ENCODE assay signal across 19 mouse cellular contexts in the genomic region with DNA sequence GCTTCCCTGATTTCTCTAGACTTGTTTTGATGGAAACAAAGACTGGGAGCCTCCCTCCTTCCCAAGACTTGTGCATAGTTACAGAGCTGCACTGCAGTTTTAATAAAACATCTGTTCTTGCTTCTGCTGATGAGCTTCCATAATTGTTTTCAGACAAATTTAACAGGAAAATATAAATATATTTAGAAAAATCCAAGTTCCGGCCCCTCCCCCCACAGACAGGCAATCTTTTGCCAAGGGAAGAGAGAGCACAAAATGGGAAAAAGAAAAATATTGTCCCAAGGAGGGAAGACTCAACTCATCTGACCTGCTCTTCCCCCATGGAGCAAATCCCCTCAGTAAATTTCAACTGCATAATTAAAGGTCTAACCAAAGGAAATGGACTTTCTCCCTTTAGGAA. TPM values are rescaled to one million over a fixed set of nuclear protein-coding genes. Genes with fewer than 3 reads are reported as not detected.
DNase-seq lines count a peak whose midpoint lies in the region; ATAC-seq and TF ChIP-seq lines count a peak whose summit lies in the region.
"Had no signal": no experiment of that assay in that cellular context is flagged by ENCODE, and none has a peak within 500 bp of the region (broad histone marks: within the 10 kb centered on the region; RNA-seq: fewer than 3 reads in every experiment).

No protein-coding gene starts in this region.

- peak overlapping the region; percentile 22; the same call in 1 of the 2 replicates for H3K4me3 ChIP-seq in kidney, embryonic 15.5 days (replicated peaks)
- H3K4me3 ChIP-seq in brown adipose tissue, adult 24 weeks (ENCODE audit: insufficient read depth, low read depth, low read length): no peak overlapping the region
- no peak overlapping the region for H3K4me3 ChIP-seq in limb, embryonic 12.5 days (replicated peaks)
- no peak overlapping the region for H3K4me3 ChIP-seq in small intestine, adult 2 months (ENCODE audit: low read depth, low read length)
- H3K4me3 ChIP-seq: embryonic facial prominence, embryonic 12.5 days; hindbrain, embryonic 13.5 days; liver, embryonic 15.5 days; midbrain, embryonic 15.5 days had no signal

- no peak for TF ChIP-seq POLR2A in small intestine, adult 2 months (IDR thresholded peaks at IDR 0.05; ENCODE audit: low read depth, low read length)

- no peak for DNase-seq in kidney, postnatal 14 days
- DNase-seq in layer of hippocampus, adult 9-10 months (ENCODE audit: low spot score): no peak
- DNase-seq in B cell, adult 2 months: no peak
- no peak for DNase-seq in T-cell, adult 2 months (ENCODE audit: low spot score)
- DNase-seq: adrenal gland, postnatal 25 days; cerebellum, adult 8-10 months; forebrain, postnatal 0 days; heart, postnatal 10 days; lung, postnatal 10 days; thymus, adult 2 months had no signal

- no peaks in the 10 kb centered on the region for H3K9me3 ChIP-seq in kidney, embryonic 15.5 days (replicated peaks)
- H3K9me3 ChIP-seq in limb, embryonic 12.5 days: no peaks in the 10 kb centered on the region
- H3K9me3 ChIP-seq: embryonic facial prominence, embryonic 12.5 days; hindbrain, embryonic 13.5 days; liver, embryonic 15.5 days; midbrain, embryonic 15.5 days had no signal

- no peak for ATAC-seq in kidney, embryonic 15.5 days (replicated peaks; ENCODE audit: low FRiP score)
- ATAC-seq in limb, embryonic 12.5 days (ENCODE audit: insufficient number of reproducible peaks, insufficient read depth, low FRiP score, low TSS enrichment, low read depth): no peak
- ATAC-seq: activated CD4-positive, CD25-positive, alpha-beta regulatory T cell, adult 4 months; forebrain, postnatal 0 days; midbrain, embryonic 15.5 days had no signal

- peaks cover 75% of the 10 kb centered on the region for H3K27me3 ChIP-seq in kidney, embryonic 15.5 days
- H3K27me3 ChIP-seq in limb, embryonic 12.5 days: peaks cover 94% of the 10 kb centered on the region
- H3K27me3 ChIP-seq in small intestine, adult 2 months (ENCODE audit: control insufficient read depth, insufficient read depth, low read length): peaks cover 50% of the 10 kb centered on the region

- peak overlapping the region; percentile 92 for H3K27ac ChIP-seq in kidney, embryonic 15.5 days
- H3K27ac ChIP-seq in brown adipose tissue, adult 24 weeks (replicated peaks; ENCODE audit: low read depth, low read length): peak overlapping the region; percentile 77; the same call in 1 of the 2 replicates
- no peak overlapping the region for H3K27ac ChIP-seq in limb, embryonic 12.5 days
- H3K27ac ChIP-seq in small intestine, adult 2 months (ENCODE audit: insufficient read depth, low read depth, low read length): 0 out of 2 replicates have a peak overlapping the region, but pooled peaks have one; percentile 52
- H3K27ac ChIP-seq: embryonic facial prominence, embryonic 12.5 days; hindbrain, embryonic 13.5 days; liver, embryonic 15.5 days; midbrain, embryonic 15.5 days had no signal

- peaks cover 99% of the 10 kb centered on the region for H3K4me1 ChIP-seq in kidney, embryonic 15.5 days
- H3K4me1 ChIP-seq in brown adipose tissue, adult 24 weeks (ENCODE audit: control insufficient read depth, insufficient read depth, insufficient read length, low read length): 0 out of 2 replicates have a peak, but pooled peaks cover 4% of the 10 kb centered on the region
- H3K4me1 ChIP-seq in limb, embryonic 12.5 days (replicated peaks): peaks cover 62% of the 10 kb centered on the region
- H3K4me1 ChIP-seq in small intestine, adult 2 months (ENCODE audit: control insufficient read depth, insufficient read depth, insufficient read length, low read length): peaks cover 2% of the 10 kb centered on the region; the same call in 1 of the 2 replicates
- H3K4me1 ChIP-seq: embryonic facial prominence, embryonic 12.5 days; liver, embryonic 15.5 days; midbrain, embryonic 15.5 days had no signal

- H3K4me2 ChIP-seq in kidney, embryonic 15.5 days: peak overlapping the region; percentile 55
- H3K4me2 ChIP-seq in limb, embryonic 12.5 days: peak overlapping the region; percentile 45; the same call in 1 of the 2 replicates
- H3K4me2 ChIP-seq: embryonic facial prominence, embryonic 12.5 days; hindbrain, embryonic 13.5 days; liver, embryonic 15.5 days; midbrain, embryonic 15.5 days had no signal

- TF ChIP-seq CTCF in small intestine, adult 2 months (IDR thresholded peaks at IDR 0.05; ENCODE audit: extremely low read depth, insufficient read length, insufficient replicate concordance, low read depth, low read length): no peak

- H3K36me3 ChIP-seq in kidney, embryonic 15.5 days: no peaks in the 10 kb centered on the region
- H3K36me3 ChIP-seq in limb, embryonic 12.5 days: no peaks in the 10 kb centered on the region
- H3K36me3 ChIP-seq in small intestine, adult 2 months (ENCODE audit: control insufficient read depth, insufficient read depth, low read length): no peaks in the 10 kb centered on the region
- H3K36me3 ChIP-seq: embryonic facial prominence, embryonic 12.5 days; hindbrain, embryonic 13.5 days; liver, embryonic 15.5 days; midbrain, embryonic 15.5 days had no signal

- 16% methylated on average over 1 of the region's 1 CpGs for WGBS in kidney, embryonic 15.5 days
- 3% methylated on average over 1 of the region's 1 CpGs for WGBS in limb, embryonic 12.5 days
- WGBS in small intestine, adult 2 months: 47% methylated on average over 1 of the region's 1 CpGs

- H3K9ac ChIP-seq in kidney, embryonic 15.5 days: 0 out of 2 replicates have a peak overlapping the region, but pooled peaks have one; percentile 34
- 0 out of 2 replicates have a peak overlapping the region, but pooled peaks have one; percentile 27 for H3K9ac ChIP-seq in limb, embryonic 12.5 days (replicated peaks)
- H3K9ac ChIP-seq: embryonic facial prominence, embryonic 12.5 days; forebrain, postnatal 0 days; hindbrain, embryonic 13.5 days; liver, embryonic 15.5 days; midbrain, embryonic 15.5 days had no signal

RNA-seq across cellular contexts. Expression of a gene that starts 8.3 kb away (rescaled TPM):
- 10.9 and 11.0 TPM in 2 replicates for polyA plus RNA-seq in kidney, embryonic 15.5 days (2015; fragmentation: Nextera tagmentation; extraction: Ambion mirVana)
- polyA plus RNA-seq in brown adipose tissue, adult 24 weeks (2012; ENCODE audit: insufficient read depth, insufficient read length, missing spikeins): 17.1 and 21.7 TPM in 2 replicates
- 3.9 and 4.4 TPM in 2 replicates for polyA plus RNA-seq in limb, embryonic 12.5 days (2016; fragmentation: Nextera tagmentation; extraction: Ambion mirVana)
- polyA plus RNA-seq in small intestine, adult 2 months (2012; rRNA removed): 0.05 and 5.0 TPM in 2 replicates
- polyA plus RNA-seq: activated CD4-positive, CD25-positive, alpha-beta regulatory T cell, adult 4 months; embryonic facial prominence, embryonic 12.5 days; forebrain, postnatal 0 days; midbrain, embryonic 15.5 days had no signal

RNA-seq across cellular contexts. Expression of a gene that starts 12.4 kb away (rescaled TPM):
- 7.9 and 10.2 TPM in 2 replicates for polyA plus RNA-seq in kidney, embryonic 15.5 days (2015; fragmentation: Nextera tagmentation; extraction: Ambion mirVana)
- polyA plus RNA-seq in brown adipose tissue, adult 24 weeks (2012; ENCODE audit: insufficient read depth, insufficient read length, missing spikeins): 9.4 and 13.7 TPM in 2 replicates
- 3.8 and 6.7 TPM in 2 replicates for polyA plus RNA-seq in limb, embryonic 12.5 days (2016; fragmentation: Nextera tagmentation; extraction: Ambion mirVana)
- 0.38 and 2.1 TPM in 2 replicates for polyA plus RNA-seq in small intestine, adult 2 months (2012; rRNA removed)
- polyA plus RNA-seq: activated CD4-positive, CD25-positive, alpha-beta regulatory T cell, adult 4 months; forebrain, postnatal 0 days; midbrain, embryonic 15.5 days had no signal

RNA-seq across cellular contexts. Expression of a gene that starts 15.9 kb away (rescaled TPM):
- 8.7 and 11.1 TPM in 2 replicates for polyA plus RNA-seq in kidney, embryonic 15.5 days (2015; fragmentation: Nextera tagmentation; extraction: Ambion mirVana)
- polyA plus RNA-seq in brown adipose tissue, adult 24 weeks (2012; ENCODE audit: insufficient read depth, insufficient read length, missing spikeins): 8.9 and 9.8 TPM in 2 replicates
- polyA plus RNA-seq in limb, embryonic 12.5 days (2016; fragmentation: Nextera tagmentation; extraction: Ambion mirVana): 3.9 and 4.0 TPM in 2 replicates
- polyA plus RNA-seq in small intestine, adult 2 months (2012; rRNA removed): 1.8 TPM in 1 of 2 replicates, not detected in the other
- polyA plus RNA-seq: embryonic facial prominence, embryonic 12.5 days; forebrain, postnatal 0 days; midbrain, embryonic 15.5 days had no signal

RNA-seq across cellular contexts. Expression of a gene that starts 30.1 kb away (rescaled TPM):
- polyA plus RNA-seq in kidney, embryonic 15.5 days (2015; fragmentation: Nextera tagmentation; extraction: Ambion mirVana): 10.0 and 10.7 TPM in 2 replicates
- not detected in 2 replicates for polyA plus RNA-seq in brown adipose tissue, adult 24 weeks (2012; ENCODE audit: insufficient read depth, insufficient read length, missing spikeins)
- 3.6 TPM in 2 replicates for polyA plus RNA-seq in limb, embryonic 12.5 days (2016; fragmentation: Nextera tagmentation; extraction: Ambion mirVana)
- polyA plus RNA-seq in small intestine, adult 2 months (2012; rRNA removed): 0.22 TPM in 1 of 2 replicates, not detected in the other
- polyA plus RNA-seq: activated CD4-positive, CD25-positive, alpha-beta regulatory T cell, adult 4 months; embryonic facial prominence, embryonic 12.5 days; forebrain, postnatal 0 days; liver, embryonic 15.5 days; midbrain, embryonic 15.5 days had no signal

RNA-seq across cellular contexts. Expression of a gene that starts 39.1 kb away (rescaled TPM):
- 3.6 and 4.8 TPM in 2 replicates for polyA plus RNA-seq in kidney, embryonic 15.5 days (2015; fragmentation: Nextera tagmentation; extraction: Ambion mirVana)
- polyA plus RNA-seq in brown adipose tissue, adult 24 weeks (2012; ENCODE audit: insufficient read depth, insufficient read length, missing spikeins): 14.1 and 15.1 TPM in 2 replicates
- 6.3 and 12.2 TPM in 2 replicates for polyA plus RNA-seq in limb, embryonic 12.5 days (2016; fragmentation: Nextera tagmentation; extraction: Ambion mirVana)
- 0.28 and 1.7 TPM in 2 replicates for polyA plus RNA-seq in small intestine, adult 2 months (2012; rRNA removed)
- polyA plus RNA-seq: activated CD4-positive, CD25-positive, alpha-beta regulatory T cell, adult 4 months; forebrain, postnatal 0 days; midbrain, embryonic 15.5 days had no signal
